Mouse (Mus musculus) forebrain, postnatal 0 days (tissue): ENCODE measurements around the gene Cfap73. TPM values are rescaled to one million over a fixed set of nuclear protein-coding genes. Genes with fewer than 3 reads are reported as not detected.

Experiments used
- ATAC-seq: fragments of 200-750 bp; cut with Nextera tagmentation; 2 replicates; pipeline ENCODE4 v1.8.0; 2017; ENCODE audit warnings: mild to moderate bottlenecking, moderate library complexity
- DNase-seq: peaks from one replicate; pipeline ENCODE4 v3.0.0-alpha.2; 2015
- H3K27ac ChIP-seq: fragments of 300-500 bp; sonication (generic); 2 replicates; pipeline ENCODE4 v1.5.1; 2014; ENCODE audit warnings: low read depth, mild to moderate bottlenecking, antibody characterized with exemption, low read length, moderate library complexity, mixed read lengths
- H3K27me3 ChIP-seq: fragments of 300-500 bp; sonication (generic); 2 replicates; pipeline ENCODE4 v1.6.1; 2014; ENCODE audit warnings: mild to moderate bottlenecking, low read length, mixed read lengths; ENCODE audit not compliant: insufficient read depth
- H3K36me3 ChIP-seq: fragments of 300-500 bp; sonication (generic); 2 replicates; pipeline ENCODE4 v1.6.1; 2014; ENCODE audit warnings: mild to moderate bottlenecking, moderate library complexity; ENCODE audit not compliant: insufficient read depth
- H3K4me1 ChIP-seq: fragments of 300-500 bp; sonication (generic); 2 replicates; pipeline ENCODE4 v1.6.1; 2014; ENCODE audit warnings: antibody characterized with exemption; ENCODE audit not compliant: insufficient read depth
- H3K4me2 ChIP-seq: fragments of 300-500 bp; sonication (generic); 2 replicates; pipeline ENCODE4 v1.6.1; 2014; ENCODE audit warnings: low read depth, mild to moderate bottlenecking, moderate library complexity
- H3K4me3 ChIP-seq: fragments of 300-500 bp; sonication (generic); 2 replicates; pipeline ENCODE4 v1.5.1; 2014; ENCODE audit warnings: low read depth, low read length, mixed read lengths
- H3K9ac ChIP-seq: fragments of 300-500 bp; sonication (generic); 2 replicates; pipeline ENCODE4 v1.6.1; 2014; ENCODE audit warnings: mild to moderate bottlenecking
- H3K9me3 ChIP-seq: fragments of 300-500 bp; sonication (generic); 2 replicates; pipeline ENCODE4 v1.6.1; 2016; ENCODE audit warnings: low read length
- CTCF ChIP-seq: sonication (generic); IDR thresholded peaks from 2 replicates; pipeline ENCODE4 v1.5.1; 2016; ENCODE audit warnings: antibody characterized with exemption, control low read depth, low read depth
- WGBS: fragments of 180-500 bp; shearing (Covaris S2); extraction: QIAGEN DNeasy Blood & Tissue Kit; methylation state at CpG from one replicate; pipeline ENCODE4 v1.1.7; 2014; 5-methylcytosine and 5-hydroxymethylcytosine counted together
- polyA plus RNA-seq: library from polyadenylated mRNA; unstranded; fragments of >200 nt; fragmentation: Nextera tagmentation; extraction: Ambion mirVana; gene quantifications from 2 replicates; pipeline ENCODE4 v1.2.1, GENCODE M21; 2015
- total RNA-seq: library from RNA; depleted of rRNA; stranded (reverse); fragments of >200 nt; gene quantifications from 2 replicates; pipeline ENCODE4 v1.2.3, GENCODE M21; 2014

Gene Cfap73
- total and polyA plus RNA-seq, 2 experiments from 2014 or later = 1.2 to 1.9 TPM

- H3K27me3 ChIP-seq = no peaks in the 10 kb centered on the region
- WGBS = under 1% methylated on average over 69 of the region's 69 CpGs
- H3K9ac ChIP-seq = peak overlapping the region; percentile 73
- peak overlapping the region; percentile 93 for H3K27ac ChIP-seq
- H3K4me1 ChIP-seq = peaks cover 11% of the 10 kb centered on the region; the same call in 1 of the 2 replicates
- DNase-seq (peak; percentile 100), ATAC-seq (peak; percentile 92)
- H3K9me3 ChIP-seq = no peaks in the 10 kb centered on the region
- H3K4me2 ChIP-seq = peak overlapping the region; percentile 67
- H3K4me3 ChIP-seq = peak overlapping the region; percentile 76
- peaks cover 6% of the 10 kb centered on the region for H3K36me3 ChIP-seq
- TF ChIP-seq CTCF = no peak
Observed at GRCm38 (mm10) chr5:120612822-120613604, 21.0 kb downstream of the Cfap73 start.

GRCm38 (mm10) chr5:120612442-120612821, 21.6 kb downstream of the Cfap73 start, which contains the start of the genes Rita1 and Ddx54:
Rita1 (minus strand) TSS chr5:120612589.
Ddx54 (plus strand) TSS chr5:120612739.
- under 1% methylated on average over 22 of the region's 22 CpGs for WGBS
- Histone ChIP-seq H3K27ac (peak within 1 kb of the TSS; percentile 93), H3K27me3 (no peaks in the 10 kb centered on the region), H3K4me1 (peaks cover 11% of the 10 kb centered on the region; the same call in 1 of the 2 replicates), H3K9me3 (no peaks in the 10 kb centered on the region), H3K4me3 (peak within 1 kb of the TSS; percentile 76), H3K36me3 (peaks cover under 1% of the 10 kb centered on the region; the same call in 1 of the 2 replicates), H3K4me2 (peak within 1 kb of the TSS; percentile 67), H3K9ac (peak within 1 kb of the TSS; percentile 73)
- TF ChIP-seq CTCF = no peak
- DNase-seq = no peak
- ATAC-seq = peak; percentile 82

DNA sequence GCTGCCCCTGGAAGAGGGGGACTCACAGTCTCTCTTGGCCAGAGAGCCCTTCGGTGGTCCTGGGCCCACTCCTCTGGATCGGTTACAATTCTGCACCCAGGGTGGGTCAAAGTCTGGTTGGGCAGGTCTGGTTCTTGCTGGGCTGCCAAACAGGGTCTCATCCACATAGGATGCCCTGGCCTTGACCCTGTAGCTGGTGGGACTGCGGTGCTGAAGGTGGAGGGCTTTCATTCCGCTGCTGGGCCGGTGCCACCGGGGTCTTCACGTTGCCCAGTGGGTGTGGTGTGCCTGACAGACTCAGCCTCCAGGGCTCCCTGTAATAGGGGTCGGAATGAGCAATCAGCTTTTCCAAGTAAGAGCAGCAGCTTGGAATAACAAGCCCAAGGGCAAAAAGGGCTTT, 22.6 kb downstream of the Cfap73 start:
- Histone ChIP-seq H3K27ac (no peak overlapping the region), H3K4me3 (peak overlapping the region; percentile 76), H3K9ac (peak overlapping the region; percentile 73), H3K4me1 (peaks cover 11% of the 10 kb centered on the region; the same call in 1 of the 2 replicates), H3K4me2 (peak overlapping the region; percentile 67), H3K27me3 (no peaks in the 10 kb centered on the region), H3K9me3 (no peaks in the 10 kb centered on the region), H3K36me3 (no peaks in the 10 kb centered on the region)
- DNase-seq = no peak
- no peak for ATAC-seq
- TF ChIP-seq CTCF = no peak
- 42% methylated on average over 8 of the region's 8 CpGs for WGBS

DNA sequence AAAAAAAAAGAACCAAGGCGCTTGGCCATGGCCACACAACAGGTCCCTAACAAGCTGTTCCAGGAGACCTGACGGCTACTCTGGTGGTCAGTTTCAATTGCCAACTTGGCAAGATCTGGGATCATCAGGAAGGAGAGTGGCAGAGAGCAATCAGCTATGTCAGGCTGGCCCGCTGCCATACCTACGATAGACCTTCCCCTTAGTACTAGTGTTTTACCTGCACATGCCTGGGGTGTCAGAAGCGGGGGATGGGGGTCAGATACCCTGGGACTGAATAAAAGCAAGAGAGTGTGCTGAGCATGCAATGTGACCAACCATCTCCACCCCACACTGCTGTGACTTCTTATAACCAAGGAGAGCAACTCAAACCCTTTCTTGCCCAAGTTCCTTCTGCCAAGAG, 23.1 kb downstream of the Cfap73 start:
- H3K9ac ChIP-seq = no peak overlapping the region
- peak overlapping the region; percentile 67 for H3K4me2 ChIP-seq
- DNase-seq (no peak), ATAC-seq (no peak)
- H3K4me3 ChIP-seq = no peak overlapping the region
- 89% methylated on average over 5 of the region's 5 CpGs for WGBS
- no peaks in the 10 kb centered on the region for H3K9me3 ChIP-seq
- H3K4me1 ChIP-seq = peaks cover 11% of the 10 kb centered on the region; the same call in 1 of the 2 replicates
- no peaks in the 10 kb centered on the region for H3K27me3 ChIP-seq
- no peak for TF ChIP-seq CTCF
- no peaks in the 10 kb centered on the region for H3K36me3 ChIP-seq
- H3K27ac ChIP-seq = no peak overlapping the region

GRCm38 (mm10) chr5:120609246-120609775, 24.7 kb downstream of the Cfap73 start:
- H3K4me3 ChIP-seq = no peak overlapping the region
- H3K36me3 ChIP-seq = no peaks in the 10 kb centered on the region
- TF ChIP-seq CTCF = no peak
- H3K27me3 ChIP-seq = no peaks in the 10 kb centered on the region
- ATAC-seq = no peak
- H3K9ac ChIP-seq = no peak overlapping the region
- H3K27ac ChIP-seq = no peak overlapping the region
- no peaks in the 10 kb centered on the region for H3K9me3 ChIP-seq
- no peak for DNase-seq
- 76% methylated on average over 16 of the region's 16 CpGs for WGBS
- peaks cover 11% of the 10 kb centered on the region; the same call in 1 of the 2 replicates for H3K4me1 ChIP-seq
- H3K4me2 ChIP-seq = no peak overlapping the region

DNA sequence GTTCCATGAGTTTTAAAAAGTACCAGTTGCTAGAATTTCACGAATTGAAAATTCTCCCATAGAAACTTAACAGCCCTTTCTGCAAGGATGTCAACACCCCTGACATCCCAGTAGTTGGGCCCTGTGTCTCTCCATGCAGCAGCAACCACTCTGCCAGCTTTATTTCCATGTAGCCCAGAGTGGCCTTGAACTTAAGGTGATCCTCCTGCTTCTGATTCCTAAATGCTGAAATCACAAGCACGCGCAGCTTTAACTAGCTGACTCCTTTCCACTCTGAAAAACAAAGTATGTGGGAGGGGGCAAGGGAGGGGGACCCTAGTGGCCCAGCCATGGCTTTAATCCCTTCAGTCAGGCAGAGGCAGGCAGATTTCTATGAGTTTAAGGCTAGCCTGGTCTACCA, 26.7 kb downstream of the Cfap73 start:
- TF ChIP-seq CTCF = no peak
- H3K4me2 ChIP-seq = no peak overlapping the region
- no peak overlapping the region for H3K4me3 ChIP-seq
- peaks cover 6% of the 10 kb centered on the region; the same call in 1 of the 2 replicates for H3K4me1 ChIP-seq
- no peaks in the 10 kb centered on the region for H3K9me3 ChIP-seq
- H3K36me3 ChIP-seq = no peaks in the 10 kb centered on the region
- ATAC-seq (no peak), DNase-seq (no peak)
- no peak overlapping the region for H3K9ac ChIP-seq
- H3K27me3 ChIP-seq = no peaks in the 10 kb centered on the region
- no peak overlapping the region for H3K27ac ChIP-seq
- 83% methylated on average over 3 of the region's 3 CpGs for WGBS
